Comparison of ENCODE assay signal across 8 mouse cellular contexts in genomic region chr11:84179954-84180598, GRCm38 (mm10). TPM values are rescaled to one million over a fixed set of nuclear protein-coding genes. Genes with fewer than 3 reads are reported as not detected.
DNase-seq lines count a peak whose midpoint lies in the region; ATAC-seq and TF ChIP-seq lines count a peak whose summit lies in the region.

No protein-coding gene starts in this region.

- peak; percentile 59 for ATAC-seq in Patski
- ATAC-seq in megakaryocyte, adult 5-6 weeks (ENCODE audit: poor library complexity, severe bottlenecking): peak; percentile 45

- in situ Hi-C loops in Patski (cut with MboI; ENCODE audit: low pct_unique_long_range_greater_than_20kb): no loop called here

- DNase-seq in Patski (ENCODE audit: low read depth, low spot score): no peak
- DNase-seq in cerebellum, postnatal 10 days: peak; percentile 77 to 80
- peak; percentile 75 for DNase-seq in frontal cortex, postnatal 36 days (ENCODE audit: low spot score in 2 of 2)
- DNase-seq in hindlimb bud, embryonic 11.5 days (ENCODE audit: extremely low spot score, low read depth, low spot score): peak; percentile 44
- peak; percentile 69 to 70 for DNase-seq in left cerebral cortex, adult 8-10 months (ENCODE audit: low spot score in 2 of 2)
- DNase-seq in right cerebral cortex, adult 2 months (ENCODE audit: low spot score in 2 of 2): peak; percentile 71 to 76
- peak; percentile 22 for DNase-seq in urinary bladder, postnatal 10 days (ENCODE audit: low spot score)

- CTCF ChIA-PET in Patski (lab: Charles Lee): interaction anchor here (0.7 to 3.0 kb wide), 3 partner anchors 11 to 18 kb away, joined by 3 to 9 read pairs (median 3); no protein-coding TSS in a partner anchor

- peak; percentile 82 for TF ChIP-seq CTCF in Patski (IDR thresholded peaks at IDR 0.05)

- H3K27me3 ChIP-seq in Patski: no peaks in the 10 kb centered on the region

- POLR2A ChIA-PET in Patski (lab: Charles Lee): no interaction called here

RNA-seq across cellular contexts. Expression of gene Gm11437, which starts 12.8 kb away (rescaled TPM):
- polyA plus RNA-seq in Patski (2021): not detected
- total RNA-seq in left cerebral cortex, adult 8-10 months (2022): not detected
- total RNA-seq in megakaryocyte, adult 5-6 weeks (2015): not detected in 2 replicates
- total RNA-seq in megakaryocyte, adult 5-6 weeks (2017): not detected in 2 replicates

RNA-seq across cellular contexts. Expression of gene Acaca, which starts 50.6 kb away (rescaled TPM):
- polyA plus RNA-seq in Patski (2021): 29.4 TPM
- total RNA-seq in left cerebral cortex, adult 8-10 months (2022): 10 to 100 TPM; 80.3 to 96.1 (median 90.3) TPM
- total RNA-seq in megakaryocyte, adult 5-6 weeks (2015): 15.0 and 16.6 TPM in 2 replicates
- 16.6 and 23.9 TPM in 2 replicates for total RNA-seq in megakaryocyte, adult 5-6 weeks (2017)

RNA-seq across cellular contexts. Expression of gene Tada2a, which starts 50.7 kb away (rescaled TPM):
- 22.9 TPM for polyA plus RNA-seq in Patski (2021)
- 10 to 100 TPM; 37.7 to 41.7 (median 38.8) TPM for total RNA-seq in left cerebral cortex, adult 8-10 months (2022)
- total RNA-seq in megakaryocyte, adult 5-6 weeks (2015): 4.9 and 7.2 TPM in 2 replicates
- 5.5 and 6.4 TPM in 2 replicates for total RNA-seq in megakaryocyte, adult 5-6 weeks (2017)

Comparison
In these comparisons a context has a peak if more than half of its experiments do, and no peak if none do; other contexts are left out.
1. RNA of gene Tada2a, which starts 50.7 kb away (total RNA-seq): 37.7 to 41.7 TPM in left cerebral cortex, adult 8-10 months; 4.9 to 7.2 TPM in megakaryocyte, adult 5-6 weeks; every median in the first group is over 4 times any median in the second.